Comparison of ENCODE assay signal across 9 mouse cellular contexts in genomic region chr3:88501366-88502030, GRCm38 (mm10). TPM values are rescaled to one million over a fixed set of nuclear protein-coding genes. Genes with fewer than 3 reads are reported as not detected.
DNase-seq lines count a peak whose midpoint lies in the region; ATAC-seq and TF ChIP-seq lines count a peak whose summit lies in the region.
"Had no signal": no experiment of that assay in that cellular context is flagged by ENCODE, and none has a peak within 500 bp of the region (broad histone marks: within the 10 kb centered on the region; RNA-seq: fewer than 3 reads in every experiment).

No protein-coding gene starts in this region.

- H3K4me1 ChIP-seq in heart, embryonic 11.5 days (ENCODE audit: control insufficient read depth, insufficient read depth, low read length) = peaks cover 33% of the 10 kb centered on the region
- H3K4me1 ChIP-seq in bone marrow macrophage, adult 2 months (ENCODE audit: control insufficient read depth, insufficient read depth, low read length) = peaks cover 45% of the 10 kb centered on the region
- H3K4me1 ChIP-seq in hindbrain, embryonic 12.5 days = peaks cover 28% of the 10 kb centered on the region
- peaks cover 11% of the 10 kb centered on the region; the same call in 1 of the 2 replicates for H3K4me1 ChIP-seq in midbrain, embryonic 11.5 days (ENCODE audit: control insufficient read depth, insufficient read depth, low read length)

- no peak for DNase-seq in heart, adult 9 months (ENCODE audit: low spot score in 2 of 2)
- DNase-seq in midbrain, embryonic 11.5 days (ENCODE audit: low spot score, missing footprints) = peak; percentile 82
- DNase-seq in frontal cortex, postnatal 10 days (ENCODE audit: low spot score in 2 of 2) = no peak
- no peak for DNase-seq in kidney, postnatal 4 days
- DNase-seq in urinary bladder, postnatal 10 days (ENCODE audit: low spot score) = no peak
- DNase-seq: thymus, adult 2 months had no signal

- TF ChIP-seq CTCF in bone marrow macrophage, adult 2 months (IDR thresholded peaks at IDR 0.05; ENCODE audit: low read depth, low read length) = no peak

- H3K4me3 ChIP-seq in heart, embryonic 11.5 days (ENCODE audit: low read depth, low read length) = peak overlapping the region; percentile 89
- peak overlapping the region; percentile 96 for H3K4me3 ChIP-seq in bone marrow macrophage, adult 2 months (ENCODE audit: insufficient read depth, low read length)
- H3K4me3 ChIP-seq in hindbrain, embryonic 12.5 days = peak overlapping the region; percentile 65
- H3K4me3 ChIP-seq in midbrain, embryonic 11.5 days (ENCODE audit: low read depth, low read length) = peak overlapping the region; percentile 47; the same call in 1 of the 2 replicates

- H3K9me3 ChIP-seq in heart, embryonic 11.5 days (replicated peaks; ENCODE audit: control insufficient read depth, low read length) = no peaks in the 10 kb centered on the region
- H3K9me3 ChIP-seq in hindbrain, embryonic 12.5 days (replicated peaks) = no peaks in the 10 kb centered on the region
- no peaks in the 10 kb centered on the region for H3K9me3 ChIP-seq in midbrain, embryonic 11.5 days (ENCODE audit: control insufficient read depth, low read length)

- no peaks in the 10 kb centered on the region for H3K27me3 ChIP-seq in heart, embryonic 11.5 days (ENCODE audit: control insufficient read depth, insufficient read depth, low read length)
- H3K27me3 ChIP-seq in hindbrain, embryonic 12.5 days = peaks cover 36% of the 10 kb centered on the region
- H3K27me3 ChIP-seq in midbrain, embryonic 11.5 days (ENCODE audit: control insufficient read depth, insufficient read depth, low read length) = peaks cover 22% of the 10 kb centered on the region

- ATAC-seq in heart, embryonic 11.5 days (replicated peaks; ENCODE audit: insufficient number of reproducible peaks, low FRiP score, low TSS enrichment) = no peak
- no peak for ATAC-seq in hindbrain, embryonic 12.5 days (ENCODE audit: low FRiP score)
- ATAC-seq in midbrain, embryonic 11.5 days (ENCODE audit: low FRiP score) = no peak

- H3K9ac ChIP-seq in heart, embryonic 11.5 days (ENCODE audit: low read depth, low read length) = peak overlapping the region; percentile 88
- H3K9ac ChIP-seq in hindbrain, embryonic 12.5 days = no peak overlapping the region
- no peak overlapping the region for H3K9ac ChIP-seq in midbrain, embryonic 11.5 days (ENCODE audit: low read length)

- peak overlapping the region; percentile 100 for H3K4me2 ChIP-seq in heart, embryonic 11.5 days
- peak overlapping the region; percentile 99 for H3K4me2 ChIP-seq in hindbrain, embryonic 12.5 days (replicated peaks)
- no peak overlapping the region for H3K4me2 ChIP-seq in midbrain, embryonic 11.5 days

- peak overlapping the region; percentile 82 for H3K27ac ChIP-seq in heart, embryonic 11.5 days (ENCODE audit: low read depth, low read length)
- H3K27ac ChIP-seq in bone marrow macrophage, adult 2 months (ENCODE audit: insufficient read depth, low read depth, low read length) = peak overlapping the region; percentile 92
- no peak overlapping the region for H3K27ac ChIP-seq in hindbrain, embryonic 12.5 days
- no peak overlapping the region for H3K27ac ChIP-seq in midbrain, embryonic 11.5 days (ENCODE audit: low read depth, low read length)

- no peaks in the 10 kb centered on the region for H3K36me3 ChIP-seq in heart, embryonic 11.5 days (ENCODE audit: control insufficient read depth, insufficient read depth, low read length)
- no peaks in the 10 kb centered on the region for H3K36me3 ChIP-seq in hindbrain, embryonic 12.5 days
- no peaks in the 10 kb centered on the region for H3K36me3 ChIP-seq in midbrain, embryonic 11.5 days (ENCODE audit: control insufficient read depth, insufficient read depth, low read length)

- WGBS in heart, embryonic 11.5 days (ENCODE audit: insufficient replicate concordance) = 49% methylated on average over 6 of the region's 6 CpGs
- 55% methylated on average over 6 of the region's 6 CpGs for WGBS in hindbrain, embryonic 12.5 days
- WGBS in midbrain, embryonic 11.5 days = 58% methylated on average over 6 of the region's 6 CpGs

- no peak for TF ChIP-seq POLR2A in bone marrow macrophage, adult 2 months (IDR thresholded peaks at IDR 0.05; ENCODE audit: borderline replicate concordance, low read depth, low read length)

RNA-seq across cellular contexts. Expression of gene Lmna, which starts 8.3 kb away (rescaled TPM):
- polyA plus RNA-seq in heart, embryonic 11.5 days (2014; fragmentation: Nextera tagmentation; extraction: Ambion mirVana) = 78.2 and 82.0 TPM in 2 replicates
- polyA plus RNA-seq in bone marrow macrophage, adult 2 months (2012; ENCODE audit: insufficient read depth, insufficient read length, missing spikeins) = 124 and 126 TPM in 2 replicates
- polyA plus RNA-seq in hindbrain, embryonic 12.5 days (2016; fragmentation: Nextera tagmentation; extraction: Ambion mirVana) = 48.9 and 61.6 TPM in 2 replicates
- polyA plus RNA-seq in midbrain, embryonic 11.5 days (2014; fragmentation: Nextera tagmentation; extraction: Ambion mirVana) = 17.9 and 21.2 TPM in 2 replicates

RNA-seq across cellular contexts. Expression of gene Mex3a, which starts 30.7 kb away (rescaled TPM):
- polyA plus RNA-seq in heart, embryonic 11.5 days (2014; fragmentation: Nextera tagmentation; extraction: Ambion mirVana) = 16.5 and 16.9 TPM in 2 replicates
- 0.13 and 0.16 TPM in 2 replicates for polyA plus RNA-seq in bone marrow macrophage, adult 2 months (2012; ENCODE audit: insufficient read depth, insufficient read length, missing spikeins)
- polyA plus RNA-seq in hindbrain, embryonic 12.5 days (2016; fragmentation: Nextera tagmentation; extraction: Ambion mirVana) = 44.2 and 44.5 TPM in 2 replicates
- polyA plus RNA-seq in midbrain, embryonic 11.5 days (2014; fragmentation: Nextera tagmentation; extraction: Ambion mirVana) = 44.5 and 45.1 TPM in 2 replicates

RNA-seq across cellular contexts. Expression of gene Sema4a, which starts 40.5 kb away (rescaled TPM):
- polyA plus RNA-seq in heart, embryonic 11.5 days (2014; fragmentation: Nextera tagmentation; extraction: Ambion mirVana) = 0.80 and 0.92 TPM in 2 replicates
- 178 and 180 TPM in 2 replicates for polyA plus RNA-seq in bone marrow macrophage, adult 2 months (2012; ENCODE audit: insufficient read depth, insufficient read length, missing spikeins)
- polyA plus RNA-seq in hindbrain, embryonic 12.5 days (2016; fragmentation: Nextera tagmentation; extraction: Ambion mirVana) = 17.1 and 18.4 TPM in 2 replicates
- polyA plus RNA-seq in midbrain, embryonic 11.5 days (2014; fragmentation: Nextera tagmentation; extraction: Ambion mirVana) = 6.3 and 6.8 TPM in 2 replicates

RNA-seq across cellular contexts. Expression of gene Rab25, which starts 46.6 kb away (rescaled TPM):
- 0.21 TPM in 1 of 2 replicates, not detected in the other for polyA plus RNA-seq in heart, embryonic 11.5 days (2014; fragmentation: Nextera tagmentation; extraction: Ambion mirVana)
- polyA plus RNA-seq in bone marrow macrophage, adult 2 months (2012; ENCODE audit: insufficient read depth, insufficient read length, missing spikeins) = not detected in 2 replicates
- 1.5 and 2.4 TPM in 2 replicates for polyA plus RNA-seq in hindbrain, embryonic 12.5 days (2016; fragmentation: Nextera tagmentation; extraction: Ambion mirVana)
- 0.25 and 0.86 TPM in 2 replicates for polyA plus RNA-seq in midbrain, embryonic 11.5 days (2014; fragmentation: Nextera tagmentation; extraction: Ambion mirVana)

RNA-seq across cellular contexts. Expression of gene Lamtor2, which starts 51.4 kb away (rescaled TPM):
- polyA plus RNA-seq in heart, embryonic 11.5 days (2014; fragmentation: Nextera tagmentation; extraction: Ambion mirVana) = 86.9 and 110 TPM in 2 replicates
- 149 and 154 TPM in 2 replicates for polyA plus RNA-seq in bone marrow macrophage, adult 2 months (2012; ENCODE audit: insufficient read depth, insufficient read length, missing spikeins)
- 124 and 140 TPM in 2 replicates for polyA plus RNA-seq in hindbrain, embryonic 12.5 days (2016; fragmentation: Nextera tagmentation; extraction: Ambion mirVana)
- 87.2 and 103 TPM in 2 replicates for polyA plus RNA-seq in midbrain, embryonic 11.5 days (2014; fragmentation: Nextera tagmentation; extraction: Ambion mirVana)

Comparison
In these comparisons a context has a peak if more than half of its experiments do, and no peak if none do; other contexts are left out.
1. H3K27ac ChIP-seq: peak in heart, embryonic 11.5 days (single experiment) and bone marrow macrophage, adult 2 months (single experiment); none in hindbrain, embryonic 12.5 days (single experiment) and midbrain, embryonic 11.5 days (single experiment).
2. RNA of gene Mex3a, which starts 30.7 kb away (polyA plus RNA-seq): 44.5 to 45.1 TPM in midbrain, embryonic 11.5 days, 44.2 to 44.5 TPM in hindbrain, embryonic 12.5 days and 16.5 to 16.9 TPM in heart, embryonic 11.5 days; 0.13 to 0.16 TPM in bone marrow macrophage, adult 2 months; every median in the first group is over 10 times any median in the second.
3. Peak in every context shown above with its lines, with median percentiles within 50 percentile points of each other: H3K4me3 ChIP-seq.